Comparison of ENCODE assay signal across 8 mouse cellular contexts in the genomic region with DNA sequence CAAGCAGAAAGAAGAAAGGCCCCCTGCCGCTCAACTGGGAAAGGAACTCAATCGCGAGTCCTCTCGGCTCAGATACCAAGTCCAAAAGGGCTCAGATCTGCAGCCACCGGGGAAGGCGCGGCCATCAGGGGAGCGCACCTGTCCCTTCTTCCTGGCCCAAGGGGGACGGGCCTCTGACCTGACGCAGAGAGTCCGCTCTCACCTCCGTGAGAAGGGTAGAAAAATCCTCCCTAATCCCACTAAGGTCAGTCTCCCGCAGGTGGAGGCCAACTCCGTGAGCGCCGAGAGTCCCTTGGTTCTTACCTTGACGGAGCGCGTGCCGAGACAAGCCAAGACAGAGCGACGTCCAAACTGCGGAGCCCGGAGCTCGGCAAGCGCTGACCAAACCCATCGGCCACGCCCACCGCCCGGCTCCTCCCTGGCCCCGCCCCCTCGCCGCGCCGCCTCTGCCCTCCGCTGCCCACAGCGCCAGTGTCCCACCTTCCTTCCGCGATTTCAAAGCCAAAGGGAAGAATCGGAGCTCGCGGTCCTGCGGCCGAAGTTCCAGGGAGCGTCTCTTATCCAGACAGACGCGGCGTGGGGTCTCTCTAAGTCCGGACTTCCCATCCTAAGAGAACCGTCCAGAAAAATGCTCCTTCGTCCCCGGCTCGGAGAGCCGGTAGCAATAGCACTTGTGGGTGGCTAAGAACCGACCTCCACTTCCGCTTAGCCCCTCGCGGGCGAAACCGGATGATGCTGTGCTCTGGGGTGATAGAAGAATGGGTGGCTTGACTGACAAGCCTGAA. TPM values are rescaled to one million over a fixed set of nuclear protein-coding genes. Genes with fewer than 3 reads are reported as not detected.
A peak's percentile ranks its signal among the peaks of the same experiment; 100 is the strongest.
DNase-seq lines count a peak whose midpoint lies in the region; ATAC-seq and TF ChIP-seq lines count a peak whose summit lies in the region.

A gene (minus strand): TSS at position 393 of the 785 bp plus-strand sequence.

- ATAC-seq in heart, embryonic 15.5 days (replicated peaks; ENCODE audit: insufficient number of reproducible peaks, insufficient read depth, low FRiP score, low read depth): peak; percentile 93
- ATAC-seq in liver, embryonic 16.5 days (ENCODE audit: low read depth): peak; percentile 89
- peak; percentile 93 for ATAC-seq in neural tube, embryonic 12.5 days (ENCODE audit: low FRiP score, low read depth)
- ATAC-seq in stomach, postnatal 0 days (ENCODE audit: low FRiP score, low TSS enrichment): peak; percentile 95

- no peak for TF ChIP-seq EP300 in stomach, postnatal 0 days (optimal IDR thresholded peaks at IDR 0.05)

- peak within 1 kb of the TSS; percentile 71 for H3K9ac ChIP-seq in heart, embryonic 15.5 days
- H3K9ac ChIP-seq in liver, embryonic 16.5 days (ENCODE audit: low read depth, low read length): peak within 1 kb of the TSS; percentile 57
- peak within 1 kb of the TSS; percentile 40 for H3K9ac ChIP-seq in neural tube, embryonic 12.5 days
- H3K9ac ChIP-seq in stomach, postnatal 0 days (ENCODE audit: low read length): peak within 1 kb of the TSS; percentile 60

- no peaks in the 10 kb centered on the region for H3K9me3 ChIP-seq in forebrain, embryonic 10.5 days
- peaks cover 3% of the 10 kb centered on the region; the same call in 1 of the 2 replicates for H3K9me3 ChIP-seq in heart, embryonic 15.5 days (replicated peaks)
- H3K9me3 ChIP-seq in liver, embryonic 16.5 days (replicated peaks; ENCODE audit: control insufficient read depth, low read length): no peaks in the 10 kb centered on the region; the same call in 1 of the 2 replicates
- H3K9me3 ChIP-seq in neural tube, embryonic 12.5 days: no peaks in the 10 kb centered on the region
- H3K9me3 ChIP-seq in stomach, postnatal 0 days (ENCODE audit: control insufficient read depth, low read length): no peaks in the 10 kb centered on the region

- peak within 1 kb of the TSS; percentile 90 for H3K4me2 ChIP-seq in heart, embryonic 15.5 days
- H3K4me2 ChIP-seq in liver, embryonic 16.5 days (ENCODE audit: low read depth, low read length): peak within 1 kb of the TSS; percentile 74
- H3K4me2 ChIP-seq in neural tube, embryonic 12.5 days (replicated peaks): peak within 1 kb of the TSS; percentile 91
- peak within 1 kb of the TSS; percentile 92 for H3K4me2 ChIP-seq in stomach, postnatal 0 days (replicated peaks; ENCODE audit: low read depth)

- peak; percentile 26; the same call in 1 of the 2 replicates for TF ChIP-seq CTCF in stomach, postnatal 0 days (IDR thresholded peaks at IDR 0.05; ENCODE audit: low read depth)

- H3K36me3 ChIP-seq in forebrain, embryonic 10.5 days (replicated peaks): no peaks in the 10 kb centered on the region
- H3K36me3 ChIP-seq in heart, embryonic 15.5 days: no peaks in the 10 kb centered on the region
- no peaks in the 10 kb centered on the region for H3K36me3 ChIP-seq in liver, embryonic 16.5 days (ENCODE audit: control insufficient read depth, insufficient read depth)
- no peaks in the 10 kb centered on the region for H3K36me3 ChIP-seq in neural tube, embryonic 12.5 days
- no peaks in the 10 kb centered on the region for H3K36me3 ChIP-seq in stomach, postnatal 0 days (ENCODE audit: control insufficient read depth, insufficient read depth, low read length)

- H3K27me3 ChIP-seq in forebrain, embryonic 10.5 days (ENCODE audit: poor library complexity, severe bottlenecking): peaks cover 44% of the 10 kb centered on the region
- no peaks in the 10 kb centered on the region; the same call in 1 of the 2 replicates for H3K27me3 ChIP-seq in heart, embryonic 15.5 days
- peaks cover 26% of the 10 kb centered on the region for H3K27me3 ChIP-seq in liver, embryonic 16.5 days (ENCODE audit: control insufficient read depth, insufficient read depth, low read depth, low read length)
- peaks cover 18% of the 10 kb centered on the region for H3K27me3 ChIP-seq in neural tube, embryonic 12.5 days (replicated peaks)
- no peaks in the 10 kb centered on the region for H3K27me3 ChIP-seq in stomach, postnatal 0 days (ENCODE audit: control insufficient read depth, insufficient read depth, low read length)

- under 1% methylated on average over 60 of the region's 60 CpGs for WGBS in forebrain, embryonic 10.5 days
- 1% methylated on average over 60 of the region's 60 CpGs for WGBS in heart, embryonic 15.5 days
- under 1% methylated on average over 60 of the region's 60 CpGs for WGBS in liver, embryonic 16.5 days (ENCODE audit: insufficient replicate concordance)
- under 1% methylated on average over 59 of the region's 60 CpGs for WGBS in neural tube, embryonic 12.5 days
- WGBS in stomach, postnatal 0 days: under 1% methylated on average over 60 of the region's 60 CpGs

- H3K4me3 ChIP-seq in forebrain, embryonic 10.5 days: peak within 1 kb of the TSS; percentile 66
- peak within 1 kb of the TSS; percentile 75 for H3K4me3 ChIP-seq in heart, embryonic 15.5 days
- H3K4me3 ChIP-seq in liver, embryonic 16.5 days (ENCODE audit: low read depth, low read length): peak within 1 kb of the TSS; percentile 67
- H3K4me3 ChIP-seq in neural tube, embryonic 12.5 days: peak within 1 kb of the TSS; percentile 52
- H3K4me3 ChIP-seq in stomach, postnatal 0 days (ENCODE audit: low read depth, low read length): peak within 1 kb of the TSS; percentile 60

- peak; percentile 67 to 73 for DNase-seq in CD8-positive naive resting alpha-beta T cell, adult 2 months (ENCODE audit: low read depth in 2 of 2, low spot score in 2 of 2)
- DNase-seq in c-Kit-positive CD71-positive TER-119-negative erythroid progenitor cells, embryonic 14.5 days (ENCODE audit: low read depth): peak; percentile 47
- DNase-seq in forebrain, embryonic 10.5 days (ENCODE audit: extremely low spot score, low spot score): peak; percentile 89
- peak; percentile 96 for DNase-seq in kidney, postnatal 25 days
- DNase-seq in stomach, postnatal 0 days (ENCODE audit: low spot score): peak; percentile 96

- peak within 1 kb of the TSS; percentile 81 for H3K27ac ChIP-seq in forebrain, embryonic 10.5 days
- peak within 1 kb of the TSS; percentile 80 for H3K27ac ChIP-seq in heart, embryonic 15.5 days
- H3K27ac ChIP-seq in liver, embryonic 16.5 days (ENCODE audit: low read length): no peak within 1 kb of the TSS
- no peak within 1 kb of the TSS for H3K27ac ChIP-seq in neural tube, embryonic 12.5 days
- peak within 1 kb of the TSS; percentile 58 for H3K27ac ChIP-seq in stomach, postnatal 0 days (replicated peaks)

- H3K4me1 ChIP-seq in forebrain, embryonic 10.5 days: peaks cover 14% of the 10 kb centered on the region
- H3K4me1 ChIP-seq in heart, embryonic 15.5 days (replicated peaks): peaks cover 34% of the 10 kb centered on the region
- H3K4me1 ChIP-seq in liver, embryonic 16.5 days (ENCODE audit: control insufficient read depth, low read depth, low read length): peaks cover 8% of the 10 kb centered on the region
- 0 out of 2 replicates have a peak, but pooled peaks cover 7% of the 10 kb centered on the region for H3K4me1 ChIP-seq in neural tube, embryonic 12.5 days
- H3K4me1 ChIP-seq in stomach, postnatal 0 days (replicated peaks; ENCODE audit: control insufficient read depth, insufficient read depth): no peaks in the 10 kb centered on the region

RNA-seq across cellular contexts. Expression of the gene that starts here (rescaled TPM):
- polyA plus RNA-seq in forebrain, embryonic 10.5 days (2016; fragmentation: Nextera tagmentation; extraction: Ambion mirVana): 2.0 and 2.5 TPM in 2 replicates
- 17.8 and 19.0 TPM in 2 replicates for polyA plus RNA-seq in heart, embryonic 15.5 days (2015; fragmentation: Nextera tagmentation; extraction: Ambion mirVana)
- polyA plus RNA-seq in liver, embryonic 16.5 days (2015; fragmentation: Nextera tagmentation; extraction: Ambion mirVana): 5.2 and 5.7 TPM in 2 replicates
- 7.2 and 7.9 TPM in 2 replicates for polyA plus RNA-seq in neural tube, embryonic 12.5 days (2016; fragmentation: Nextera tagmentation; extraction: Ambion mirVana)
- 9.5 and 9.6 TPM in 2 replicates for polyA plus RNA-seq in stomach, postnatal 0 days (2015; fragmentation: Nextera tagmentation; extraction: Ambion mirVana)

Comparison
In these comparisons a context has a peak if more than half of its experiments do, and no peak if none do; other contexts are left out.
1. H3K27ac ChIP-seq: peak in forebrain, embryonic 10.5 days (single experiment), heart, embryonic 15.5 days (single experiment) and stomach, postnatal 0 days (single experiment); none in liver, embryonic 16.5 days (single experiment) and neural tube, embryonic 12.5 days (single experiment).
2. Peak in every context shown above with its lines, with median percentiles within 50 percentile points of each other: DNase-seq, H3K4me3 ChIP-seq, ATAC-seq, H3K4me2 ChIP-seq and H3K9ac ChIP-seq.